Mouse (Mus musculus): Measurements from ENCODE around the gene Olfr790. TPM values are rescaled to one million over a fixed set of nuclear protein-coding genes. Genes with fewer than 3 reads are reported as not detected.

The Olfr790 gene
- not detected for total RNA-seq (2021)

- no peak for DNase-seq (ENCODE audit: low spot score in 2 of 2)
- intact Hi-C loops (cut with DNase I) = no loop called here
These were observed at the start of gene Olfr790 for GRCm38 (mm10) chr10:129498192-129498591. TSS of gene Olfr790 (plus strand) at chr10:129498492.

- intact Hi-C loops (cut with DNase I) = no loop called here
- DNase-seq (ENCODE audit: low spot score in 2 of 2) = no peak
These were observed 36.7 kb upstream of the Olfr790 start, which contains the start of gene Olfr787 for GRCm38 (mm10) chr10:129461562-129461961. TSS of gene Olfr787 (plus strand) at chr10:129461862.

GRCm38 (mm10) chr10:129470698-129471097 is 27.6 kb upstream of the Olfr790 start, which contains the start of gene Olfr788:
TSS of gene Olfr788 (plus strand) at chr10:129470998.
- DNase-seq (ENCODE audit: low spot score in 2 of 2) = no peak
- intact Hi-C loops (cut with DNase I) = no loop called here

- intact Hi-C loops (cut with DNase I) = no loop called here
- no peak for DNase-seq (ENCODE audit: low spot score in 2 of 2)
These were observed 25.0 kb upstream of the Olfr790 start for GRCm38 (mm10) chr10:129473256-129473655.

DNA sequence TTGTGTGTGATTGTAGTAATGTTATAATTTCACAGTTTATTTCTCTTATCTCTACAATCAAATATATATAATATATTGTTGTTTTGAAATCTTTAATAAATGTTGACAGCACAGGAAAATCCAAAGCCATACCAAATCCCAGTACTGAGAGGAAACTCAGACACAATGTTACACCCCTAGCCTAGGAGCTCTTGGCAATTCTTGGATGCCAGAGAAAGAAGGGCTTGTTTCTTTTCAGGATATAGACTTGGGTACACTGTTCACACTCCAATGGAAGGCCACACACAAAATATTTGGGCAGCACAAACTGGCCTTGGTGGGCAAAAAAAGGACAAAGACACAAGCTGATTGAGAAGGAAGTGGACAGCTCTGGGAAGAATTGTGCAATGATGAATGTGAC is 24.6 kb upstream of the Olfr790 start:
- no peak for DNase-seq (ENCODE audit: low spot score in 2 of 2)
- intact Hi-C loops (cut with DNase I) = no loop called here

DNA sequence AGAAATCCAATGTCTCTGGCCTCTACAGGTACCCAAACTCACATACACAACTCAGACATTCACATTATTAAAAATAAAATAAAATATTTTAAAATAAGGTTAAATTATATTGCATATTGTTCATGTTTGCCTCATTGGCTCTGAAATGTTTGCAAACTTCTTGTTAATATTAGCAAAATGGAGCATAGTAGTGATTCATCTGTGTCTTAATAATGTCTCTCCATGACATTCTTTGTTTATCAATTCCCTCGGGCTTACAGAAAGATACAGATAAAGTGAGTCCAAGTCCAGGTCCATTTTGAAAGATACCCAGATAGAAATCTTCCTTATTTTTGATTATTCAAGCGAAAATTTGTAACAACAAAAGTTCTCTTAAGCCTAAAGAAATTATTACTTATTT is 13.8 kb upstream of the Olfr790 start, which contains the start of gene Olfr789:
TSS of gene Olfr789 (plus strand) at position 301 of the 400 bp plus-strand sequence.
- intact Hi-C loops (cut with DNase I) = no loop called here
- DNase-seq (ENCODE audit: low spot score in 2 of 2) = no peak

DNA sequence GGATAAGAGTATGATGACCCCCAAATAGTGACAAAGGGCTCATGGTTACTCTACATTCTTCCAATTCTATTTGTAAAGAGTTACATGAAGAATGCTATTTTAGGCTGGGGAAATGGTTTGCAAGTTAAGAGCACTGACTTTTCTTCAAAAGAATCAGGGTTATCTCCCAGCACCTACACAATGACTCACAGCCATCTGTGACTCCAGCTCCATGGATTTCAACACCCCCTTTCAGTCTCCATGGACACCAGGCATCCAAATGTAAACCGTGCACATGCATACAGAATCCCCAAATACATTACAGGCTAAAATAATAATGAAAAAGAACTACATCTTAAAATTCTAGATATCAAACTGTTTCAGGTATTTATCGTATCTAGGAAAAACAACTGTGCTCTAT is 8.2 kb upstream of the Olfr790 start:
- peak; percentile 7 to 9 for DNase-seq (ENCODE audit: low spot score in 2 of 2)
- intact Hi-C loops (cut with DNase I) = no loop called here

DNA sequence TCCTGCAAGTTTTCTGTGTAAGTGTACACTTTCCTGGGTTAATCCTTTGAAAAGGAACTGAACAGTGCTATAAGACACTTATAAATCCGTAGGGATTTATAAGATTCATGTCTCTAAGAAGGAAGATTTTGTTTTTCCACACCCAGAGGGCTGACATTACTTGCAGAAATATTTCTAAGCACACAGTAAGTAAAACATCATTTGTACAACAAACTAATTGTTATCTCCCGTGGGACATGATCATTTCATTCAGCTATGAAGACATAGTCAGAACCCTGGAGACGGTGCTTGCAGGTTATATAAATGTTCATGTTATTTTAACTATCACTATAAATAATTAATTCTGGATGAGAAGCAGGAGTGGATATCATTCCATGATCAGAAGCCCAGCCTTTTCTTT is 23.2 kb downstream of the Olfr790 start, which contains the start of gene Olfr791:
TSS of gene Olfr791 (plus strand) at position 301 of the 400 bp plus-strand sequence.
- no peak for DNase-seq (ENCODE audit: low spot score in 2 of 2)
- intact Hi-C loops (cut with DNase I) = no loop called here

- DNase-seq (ENCODE audit: low spot score in 2 of 2) = no peak
- intact Hi-C loops (cut with DNase I) = no loop called here
These were observed 40.6 kb downstream of the Olfr790 start, which contains the start of gene Olfr792 for GRCm38 (mm10) chr10:129538862-129539261. TSS of gene Olfr792 (plus strand) at chr10:129539162.

GRCm38 (mm10) chr10:129549354-129549753 is 51.1 kb downstream of the Olfr790 start:
- peak in 1 of 2 experiments; percentile 5 for DNase-seq (ENCODE audit: low spot score in 2 of 2)
- intact Hi-C loops (cut with DNase I) = loop anchor here (10.0 kb wide), 1 partner anchor 545 kb away; no protein-coding TSS in a partner anchor

Other genes with a start within 250 kb of the Olfr790 start
- gene Olfr776, start 239.4 kb upstream of the Olfr790 start, total RNA-seq (2021) = not detected
- not detected for gene Olfr777, start 227.0 kb upstream of the Olfr790 start, total RNA-seq (2021)
- gene Olfr780, start 180.4 kb upstream of the Olfr790 start, total RNA-seq (2021) = not detected
- gene Olfr781, start 169.6 kb upstream of the Olfr790 start, total RNA-seq (2021) = not detected
- gene Olfr782, start 149.6 kb upstream of the Olfr790 start, total RNA-seq (2021) = not detected
- under 1 TPM; 0.12 to 0.20 TPM for gene Olfr784, start 114.4 kb upstream of the Olfr790 start, total RNA-seq (2021)
- not detected for gene Olfr785, start 93.1 kb upstream of the Olfr790 start, total RNA-seq (2021)
- not detected for gene Olfr786, start 71.2 kb upstream of the Olfr790 start, total RNA-seq (2021)
- not detected for gene Olfr787, start 36.6 kb upstream of the Olfr790 start, total RNA-seq (2021)
- not detected for gene Olfr788, start 27.5 kb upstream of the Olfr790 start, total RNA-seq (2021)
- gene Olfr789, start 13.7 kb upstream of the Olfr790 start, total RNA-seq (2021) = not detected
- not detected for gene Olfr791, start 23.3 kb downstream of the Olfr790 start, total RNA-seq (2021)
- gene Olfr792, start 40.7 kb downstream of the Olfr790 start, total RNA-seq (2021) = not detected
- gene Olfr794, start 69.2 kb downstream of the Olfr790 start, total RNA-seq (2021) = not detected
- not detected for gene Olfr796, start 114.1 kb downstream of the Olfr790 start, total RNA-seq (2021)
- gene Olfr798, start 129.4 kb downstream of the Olfr790 start, total RNA-seq (2021) = not detected
- not detected for gene Olfr799, start 139.0 kb downstream of the Olfr790 start, total RNA-seq (2021)
- gene Olfr800, start 159.2 kb downstream of the Olfr790 start, total RNA-seq (2021) = not detected
- gene Olfr801, start 175.4 kb downstream of the Olfr790 start, total RNA-seq (2021) = not detected
- under 1 TPM; 0.07 to 0.15 TPM for gene Olfr802, start 189.7 kb downstream of the Olfr790 start, total RNA-seq (2021)
- gene Olfr803, start 195.8 kb downstream of the Olfr790 start, total RNA-seq (2021) = not detected
- gene Olfr804, start 204.7 kb downstream of the Olfr790 start, total RNA-seq (2021) = not detected
- gene Olfr805, start 230.9 kb downstream of the Olfr790 start, total RNA-seq (2021) = not detected
- gene Olfr806, start 243.4 kb downstream of the Olfr790 start, total RNA-seq (2021) = not detected

All from left cerebral cortex, postnatal 36 days (tissue).